Mouse (Mus musculus): ENCODE measurements around the gene Has1. TPM values are rescaled to one million over a fixed set of nuclear protein-coding genes. Genes with fewer than 3 reads are reported as not detected.
"Not testable (repeated sequence)": the region's sequence is repeated elsewhere in the genome, so short reads cannot be mapped to it uniquely, and the experiment has no call there.

Has1 gene
- total RNA-seq, 2 experiments from 2014 or later = not detected

- ATAC-seq (replicated peaks; ENCODE audit: low FRiP score, low TSS enrichment, poor library complexity, severe bottlenecking) = peak; percentile 67
Measured at GRCm38 (mm10) chr17:17845187-17846027, 9.6 kb downstream of the Has1 start.

DNA sequence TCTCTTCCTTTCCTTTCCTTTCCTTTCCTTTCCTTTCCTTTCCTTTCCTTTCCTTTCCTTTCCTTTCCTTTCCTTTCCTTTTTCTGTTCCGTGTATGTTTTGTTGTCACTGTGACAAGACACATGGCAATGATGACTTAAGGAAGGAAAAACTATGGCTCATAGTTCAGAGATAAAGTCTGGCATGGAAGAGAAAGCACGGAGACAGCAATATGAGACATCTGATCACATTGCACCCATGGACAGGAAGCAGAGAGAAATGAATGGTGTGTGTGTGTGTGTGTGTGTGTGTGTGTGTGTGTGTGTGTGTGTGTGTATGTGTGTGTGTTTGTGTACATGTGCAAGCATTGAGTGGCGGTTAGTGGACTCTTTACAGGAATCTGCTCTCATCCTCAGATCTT lies 10.4 kb downstream of the Has1 start:
- ATAC-seq (replicated peaks; ENCODE audit: low FRiP score, low TSS enrichment, poor library complexity, severe bottlenecking) = not testable (repeated sequence)

DNA sequence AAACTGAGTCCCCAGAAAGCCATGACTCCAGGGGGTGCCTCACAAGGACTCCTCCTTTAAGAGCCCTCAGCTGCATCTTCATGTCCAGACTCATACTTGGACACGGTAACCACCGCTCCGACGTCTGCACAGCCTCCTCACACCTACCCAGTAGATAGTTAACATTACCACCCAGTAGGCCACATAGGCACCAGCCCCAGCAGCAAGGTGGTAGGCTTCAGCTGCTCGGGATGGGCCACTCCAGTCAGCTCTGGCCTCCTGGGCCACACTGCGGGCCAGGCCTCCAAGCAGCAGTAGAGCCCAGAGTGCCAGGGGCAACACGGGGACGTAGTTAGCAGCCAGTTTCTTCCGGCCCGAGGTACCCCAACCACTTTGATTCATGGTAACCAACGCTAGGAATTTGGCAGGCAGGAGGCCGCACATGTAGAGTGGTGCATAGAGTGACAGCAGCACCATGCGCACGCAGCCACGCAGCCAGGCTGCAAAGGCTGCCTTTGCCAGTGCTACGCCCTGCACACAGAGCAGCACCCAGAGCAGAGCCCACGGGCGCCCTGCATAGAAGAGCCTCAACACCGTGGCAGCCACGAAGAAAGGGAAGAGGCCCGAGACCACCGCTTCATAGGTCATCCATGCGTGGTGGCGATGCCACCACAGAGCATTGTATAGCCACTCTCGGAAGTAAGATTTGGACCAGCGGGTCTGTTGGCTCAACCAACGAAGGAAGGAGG lies 11.3 kb downstream of the Has1 start:
- no peak for ATAC-seq (replicated peaks; ENCODE audit: low FRiP score, low TSS enrichment, poor library complexity, severe bottlenecking)

DNA sequence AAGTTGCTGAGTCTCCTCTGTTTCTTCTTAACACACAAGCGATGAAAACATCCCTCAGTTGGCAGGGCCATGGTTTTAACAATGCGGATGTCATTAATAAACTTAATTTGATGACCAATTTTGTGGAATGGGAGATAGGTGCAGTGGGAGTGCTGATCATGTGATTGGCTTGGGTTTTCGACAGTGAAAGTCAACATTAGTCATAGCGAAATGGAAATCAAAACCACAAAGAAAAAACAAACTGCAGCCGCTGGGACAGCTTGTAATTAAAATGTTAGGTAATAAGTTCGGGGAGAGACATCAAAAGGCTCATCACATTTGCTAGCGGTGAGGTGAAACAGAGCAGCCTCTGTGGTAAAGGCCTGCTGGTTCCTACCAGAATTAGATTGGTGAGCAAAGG lies 14.2 kb downstream of the Has1 start:
- no peak for ATAC-seq (replicated peaks; ENCODE audit: low FRiP score, low TSS enrichment, poor library complexity, severe bottlenecking)

DNA sequence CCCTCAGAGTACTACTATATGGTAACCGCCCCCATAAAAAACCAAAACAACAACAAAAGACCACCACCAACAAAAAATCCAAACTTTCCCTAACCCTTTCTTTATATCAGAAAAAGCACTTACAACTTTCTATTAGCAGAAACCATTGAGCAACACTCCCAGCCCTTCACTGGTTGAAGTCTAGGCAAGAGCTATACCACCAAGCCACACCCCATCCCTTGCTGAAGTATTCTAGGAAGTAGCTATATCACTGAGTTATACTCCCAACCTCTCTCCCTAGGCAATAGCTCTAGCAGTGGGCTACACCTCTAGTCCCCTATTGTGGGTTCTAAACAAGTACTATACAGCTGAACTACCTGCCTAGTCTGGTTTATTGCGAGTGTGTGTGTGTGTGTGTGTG lies 15.7 kb downstream of the Has1 start:
- no peak for ATAC-seq (replicated peaks; ENCODE audit: low FRiP score, low TSS enrichment, poor library complexity, severe bottlenecking)

DNA sequence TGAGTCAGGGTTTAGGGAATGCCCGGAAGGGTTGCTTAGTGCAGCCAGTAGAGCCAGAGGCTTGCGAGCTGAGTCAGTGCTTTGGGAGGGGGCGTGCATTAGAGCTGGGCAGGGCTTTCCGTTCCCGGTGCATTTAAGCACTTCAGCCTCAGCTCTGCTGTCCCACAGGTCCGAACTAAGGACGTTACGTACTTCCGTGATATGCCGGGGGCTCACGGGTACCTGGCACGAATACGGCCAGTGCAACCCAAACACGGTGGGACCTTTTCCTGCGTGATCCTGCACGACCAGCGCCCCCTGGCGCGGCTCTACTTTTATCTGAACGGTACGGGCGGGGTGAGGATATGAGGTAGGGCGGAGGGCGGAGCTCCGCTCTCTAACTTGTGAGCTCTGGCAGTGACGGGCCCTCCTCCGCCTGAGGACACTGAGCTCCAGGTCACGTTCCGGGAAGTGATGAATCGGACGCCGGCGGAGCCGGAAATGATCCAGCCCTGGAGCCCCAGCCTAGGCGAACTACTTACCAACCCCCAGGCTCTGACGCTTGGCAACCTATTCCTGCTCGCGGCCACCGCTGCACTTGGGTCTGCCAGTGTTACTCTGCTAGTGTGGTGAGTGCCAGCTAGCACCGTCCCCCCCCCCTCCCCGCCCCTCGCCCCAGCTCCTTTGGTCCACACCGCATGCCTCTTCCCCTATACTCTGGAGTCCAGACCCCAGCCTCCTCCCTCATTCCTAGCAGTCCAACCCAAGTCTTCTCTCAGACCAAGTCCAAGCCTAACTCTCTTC lies 16.9 kb downstream of the Has1 start:
- ATAC-seq (replicated peaks; ENCODE audit: low FRiP score, low TSS enrichment, poor library complexity, severe bottlenecking) = peak; percentile 99

GRCm38 (mm10) chr17:17837426-17837825 lies 17.6 kb downstream of the Has1 start:
- no peak for ATAC-seq (replicated peaks; ENCODE audit: low FRiP score, low TSS enrichment, poor library complexity, severe bottlenecking)

- no peak for ATAC-seq (replicated peaks; ENCODE audit: low FRiP score, low TSS enrichment, poor library complexity, severe bottlenecking)
Measured at GRCm38 (mm10) chr17:17836101-17836500, 18.9 kb downstream of the Has1 start.

- ATAC-seq (replicated peaks; ENCODE audit: low FRiP score, low TSS enrichment, poor library complexity, severe bottlenecking) = no peak
Measured at GRCm38 (mm10) chr17:17834896-17835295, 20.1 kb downstream of the Has1 start.

DNA sequence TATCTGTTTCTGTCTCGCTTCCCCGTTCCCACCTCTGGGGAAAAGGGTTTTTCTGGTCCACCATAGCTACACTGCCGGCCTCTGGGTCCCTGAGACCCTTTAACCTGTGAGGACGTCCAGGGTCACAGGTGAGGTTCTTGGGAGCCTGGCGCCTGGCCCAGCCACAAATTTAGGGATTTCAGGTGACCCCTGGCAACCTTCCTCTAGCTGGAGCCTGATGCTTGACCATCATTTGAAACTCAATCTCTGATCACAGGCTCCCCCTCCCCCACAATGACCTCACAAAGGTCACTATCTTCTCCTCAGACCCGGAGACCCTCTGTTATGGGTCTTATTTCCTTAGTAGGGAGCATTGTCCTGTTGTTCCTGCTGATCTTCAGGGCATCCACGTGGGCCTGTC lies 24.3 kb downstream of the Has1 start:
- ATAC-seq (replicated peaks; ENCODE audit: low FRiP score, low TSS enrichment, poor library complexity, severe bottlenecking) = no peak

DNA sequence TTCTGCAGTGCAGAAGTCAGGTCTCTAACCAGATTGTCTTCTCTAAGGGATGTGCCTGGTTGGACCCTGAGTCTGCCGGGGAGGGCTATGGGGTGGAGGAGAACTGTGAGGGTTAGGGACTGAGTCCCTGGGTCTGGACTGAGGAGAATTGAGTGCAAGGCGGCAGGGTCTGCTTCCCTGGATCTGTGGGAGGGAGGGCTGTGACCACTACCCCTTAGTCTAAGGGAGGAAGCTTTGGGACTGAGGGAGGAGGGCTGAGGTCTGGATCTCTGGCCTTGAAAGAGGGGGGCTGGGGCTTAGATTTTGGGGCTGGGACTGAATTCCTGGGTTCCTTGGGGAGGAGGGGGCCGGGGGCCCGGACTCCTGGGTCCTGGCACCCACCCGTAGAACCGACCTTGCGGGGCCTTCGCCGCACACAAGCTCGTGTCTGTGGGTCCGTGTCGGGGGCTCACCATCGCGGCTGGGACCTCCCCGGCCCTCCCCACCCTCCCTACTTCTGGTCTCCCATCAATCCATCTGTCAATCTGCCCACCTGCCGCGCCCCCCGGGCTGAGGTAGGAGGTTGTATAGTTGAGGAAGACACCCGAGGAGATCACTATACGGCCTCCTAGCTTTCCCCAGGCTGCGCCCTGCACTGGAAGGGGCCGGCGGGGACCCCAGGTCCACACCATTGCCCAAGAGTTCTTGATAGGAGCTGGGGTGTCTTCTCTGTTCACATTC lies 25.0 kb downstream of the Has1 start:
- no peak for ATAC-seq (replicated peaks; ENCODE audit: low FRiP score, low TSS enrichment, poor library complexity, severe bottlenecking)

DNA sequence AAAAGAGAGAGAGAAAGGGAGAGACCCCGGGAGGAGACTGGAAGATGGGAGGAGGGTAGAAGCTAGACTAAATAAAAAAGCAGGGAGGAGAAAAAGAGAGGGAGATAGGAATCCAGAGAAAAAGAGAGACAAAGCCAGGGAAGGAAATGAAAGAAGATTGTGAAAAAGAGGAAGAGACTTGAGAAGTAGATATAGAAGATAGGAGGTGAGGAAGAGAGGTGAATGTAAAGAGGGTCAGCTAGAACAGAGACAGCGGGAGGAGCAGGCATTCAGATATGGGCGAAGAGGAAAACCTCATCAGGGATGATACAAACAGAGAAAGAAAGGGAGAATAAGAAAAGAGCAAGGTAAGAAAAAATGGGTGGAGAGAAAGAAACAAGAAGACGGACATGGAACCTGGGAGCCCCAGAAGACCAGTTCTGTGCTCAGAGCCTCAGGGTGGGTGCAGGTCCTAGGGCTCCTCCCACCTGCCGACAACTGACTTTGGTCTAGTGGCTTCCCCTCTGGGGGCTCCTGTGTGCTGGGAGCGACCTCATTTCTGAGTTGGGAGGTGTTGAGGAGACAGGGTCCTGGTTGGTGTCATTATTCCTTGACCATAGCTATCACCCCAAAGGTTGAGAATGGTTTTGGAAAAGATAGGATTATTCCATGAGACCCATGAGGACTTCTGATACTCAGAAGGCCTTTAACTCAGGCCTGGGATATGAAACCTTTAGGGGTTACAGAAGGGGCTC lies 25.8 kb downstream of the Has1 start:
- no peak for ATAC-seq (replicated peaks; ENCODE audit: low FRiP score, low TSS enrichment, poor library complexity, severe bottlenecking)

- no peak for ATAC-seq (replicated peaks; ENCODE audit: low FRiP score, low TSS enrichment, poor library complexity, severe bottlenecking)
Measured at GRCm38 (mm10) chr17:17828191-17828981, 26.6 kb downstream of the Has1 start.

DNA sequence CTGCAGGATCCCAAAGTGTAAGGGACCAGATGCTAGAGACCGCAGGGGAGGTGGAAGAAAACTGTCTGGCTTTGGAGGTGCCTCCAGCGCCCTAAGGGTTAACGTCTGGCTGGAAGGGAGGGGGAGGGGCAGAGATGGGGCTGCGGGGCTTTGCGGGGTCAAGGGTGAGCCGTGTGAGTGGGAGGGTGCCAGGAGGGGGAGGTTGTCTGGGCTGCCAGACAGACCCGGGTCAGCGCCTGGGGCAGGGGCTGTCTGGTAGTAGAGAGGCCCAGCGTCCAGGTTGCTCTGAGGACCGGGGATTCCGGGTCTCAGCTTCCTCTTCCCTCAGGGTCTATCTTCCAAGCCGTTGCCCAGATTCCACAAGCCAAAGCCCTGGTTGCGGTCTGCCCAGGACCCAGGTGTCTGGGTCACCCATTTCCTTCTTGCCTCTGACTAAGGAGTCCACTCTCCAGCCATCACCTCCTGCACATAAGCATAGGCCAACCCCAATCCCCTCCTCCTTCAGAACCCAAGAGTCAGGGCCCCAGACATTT lies 27.3 kb downstream of the Has1 start:
- no peak for ATAC-seq (replicated peaks; ENCODE audit: low FRiP score, low TSS enrichment, poor library complexity, severe bottlenecking)

GRCm38 (mm10) chr17:17826751-17827657 lies 28.0 kb downstream of the Has1 start, which contains the start of gene Spaca6:
Gene Spaca6 (plus strand): TSS chr17:17827158.
- ATAC-seq (replicated peaks; ENCODE audit: low FRiP score, low TSS enrichment, poor library complexity, severe bottlenecking) = peak; percentile 28; the same call in 1 of the 2 replicates

GRCm38 (mm10) chr17:17825921-17826591 lies 28.9 kb downstream of the Has1 start:
- ATAC-seq (replicated peaks; ENCODE audit: low FRiP score, low TSS enrichment, poor library complexity, severe bottlenecking) = no peak

Measured in megakaryocyte-erythroid progenitor cell, adult 5-6 weeks (primary cell).